Mouse (Mus musculus): Measurements from ENCODE around the gene Tcf25.

GRCm38 (mm10) chr8:123410049-123410587 lies 36.6 kb downstream of the Tcf25 start:
- TF ChIP-seq POLR2A (IDR thresholded peaks at IDR 0.05; ENCODE audit: control insufficient read depth, low read depth, low read length) (no peak), CTCF (IDR thresholded peaks at IDR 0.05; ENCODE audit: control insufficient read depth, insufficient read depth, insufficient replicate concordance, low read depth, low read length) (no peak)
